ENCODE assay signal across 8 mouse cellular contexts in the genomic region with DNA sequence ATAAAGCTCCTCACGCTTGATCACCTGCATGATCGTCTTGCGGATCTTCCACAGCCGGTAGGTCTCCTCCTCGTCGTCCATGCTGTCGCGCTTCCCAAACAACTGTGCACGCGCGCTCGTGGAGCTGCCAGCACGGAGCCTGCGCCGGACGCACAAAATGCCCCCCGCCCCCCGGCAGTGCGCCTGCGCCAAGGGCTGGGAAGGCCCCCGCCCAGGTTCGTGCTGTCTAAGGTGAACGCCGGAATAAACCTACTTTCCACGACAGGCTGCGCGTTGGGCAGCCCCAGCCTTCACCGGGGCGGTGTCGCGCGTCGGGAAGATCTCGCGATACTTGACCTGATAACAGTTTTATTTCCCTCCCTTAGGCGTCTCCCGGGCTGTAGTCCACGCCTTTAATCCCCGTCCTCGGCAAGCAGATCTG. TPM values are rescaled to one million over a fixed set of nuclear protein-coding genes. Genes with fewer than 3 reads are reported as not detected.
A peak's percentile ranks its signal among the peaks of the same experiment; 100 is the strongest.
DNase-seq lines count a peak whose midpoint lies in the region; ATAC-seq and TF ChIP-seq lines count a peak whose summit lies in the region.

Polr2e (minus strand) TSS at position 237 of the 421 bp plus-strand sequence.

- peaks cover 17% of the 10 kb centered on the region for H3K4me1 ChIP-seq in forebrain, embryonic 15.5 days
- H3K4me1 ChIP-seq in lung, adult 2 months (ENCODE audit: control insufficient read depth, insufficient read depth, low read length) = peaks cover 18% of the 10 kb centered on the region

- DNase-seq in ES-CJ7 (ENCODE audit: low read depth, low spot score) = peak; percentile 99
- DNase-seq in cerebellum, adult 11 months = peak; percentile 97
- peak; percentile 97 for DNase-seq in heart, postnatal 25 days (ENCODE audit: low spot score)
- peak; percentile 97 to 99 for DNase-seq in layer of hippocampus, adult 18-20 months (ENCODE audit: low spot score in 2 of 2)
- peak; percentile 93 for DNase-seq in lung, adult 2 months
- DNase-seq in thymus, adult 18-20 months = peak; percentile 94

- peak; percentile 90; the same call in 1 of the 2 replicates for TF ChIP-seq POLR2A in lung, adult 2 months (IDR thresholded peaks at IDR 0.05; ENCODE audit: borderline replicate concordance, extremely low read depth, low read depth, low read length)

- H3K36me3 ChIP-seq in forebrain, embryonic 15.5 days = peaks cover 34% of the 10 kb centered on the region

- WGBS in forebrain, embryonic 15.5 days = under 1% methylated on average over 40 of the region's 40 CpGs
- under 1% methylated on average over 40 of the region's 40 CpGs for WGBS in lung, adult 2 months

- no peak for TF ChIP-seq CTCF in lung, adult 2 months (IDR thresholded peaks at IDR 0.05; ENCODE audit: insufficient read depth, low read length)

- peak within 1 kb of the TSS; percentile 61 for H3K27ac ChIP-seq in forebrain, embryonic 15.5 days (replicated peaks)

- peak within 1 kb of the TSS; percentile 72 for H3K9ac ChIP-seq in forebrain, embryonic 15.5 days (replicated peaks)

- peak within 1 kb of the TSS; percentile 70 for H3K4me3 ChIP-seq in forebrain, embryonic 15.5 days
- peak within 1 kb of the TSS; percentile 75 for H3K4me3 ChIP-seq in lung, adult 2 months (replicated peaks; ENCODE audit: extremely low read depth, low read depth, low read length)

- peak; percentile 98 for ATAC-seq in forebrain, embryonic 15.5 days (replicated peaks)
- ATAC-seq in neutrophil, adult 5-6 weeks (ENCODE audit: extremely low read depth, insufficient number of reproducible peaks, low FRiP score, poor library complexity, severe bottlenecking) = peak; percentile 89

- intact Hi-C loops in heart, postnatal 25 days (cut with DNase I) = loop anchor here (2.0 kb wide), 1 partner anchor 13 kb away; no protein-coding TSS in a partner anchor

- no peaks in the 10 kb centered on the region for H3K9me3 ChIP-seq in forebrain, embryonic 15.5 days

- peak within 1 kb of the TSS; percentile 75 for H3K4me2 ChIP-seq in forebrain, embryonic 15.5 days (replicated peaks)

- H3K27me3 ChIP-seq in forebrain, embryonic 15.5 days = no peaks in the 10 kb centered on the region

RNA-seq across cellular contexts. Expression of gene Polr2e, which starts in this region (rescaled TPM):
- 179 and 186 TPM in 2 replicates for polyA plus RNA-seq in forebrain, embryonic 15.5 days (2015; fragmentation: Nextera tagmentation; extraction: Ambion mirVana)
- 10 to 100 TPM; 79.3 to 81.2 TPM for total RNA-seq in heart, postnatal 25 days (2021)
- 10 to 100 TPM; 88.2 to 93.9 TPM for total RNA-seq in layer of hippocampus, adult 18-20 months (2021)
- polyA plus RNA-seq in lung, adult 2 months (2012; rRNA removed) = 199 and 208 TPM in 2 replicates
- total RNA-seq in neutrophil, adult 5-6 weeks (2017) = 47.7 and 66.4 TPM in 2 replicates

Comparison
In these comparisons a context has a peak if more than half of its experiments do, and no peak if none do; other contexts are left out.
1. Peak in every context shown above with its lines: DNase-seq, ATAC-seq, H3K4me3 ChIP-seq and H3K27ac ChIP-seq.